Mouse (Mus musculus) adrenal gland, postnatal 36 days (tissue): ENCODE results near the gene Sdhc. TPM values are rescaled to one million over a fixed set of nuclear protein-coding genes. Genes with fewer than 3 reads are reported as not detected.
"Not testable (repeated sequence)": the region's sequence is repeated elsewhere in the genome, so short reads cannot be mapped to it uniquely, and the experiment has no call there.

Source experiments
- DNase-seq, 2 experiments: peaks; one replicate each; pipeline ENCODE4 v3.0.0; 2021; ENCODE audit warnings: mixed read lengths in 1 of 2
- microRNA-seq: library from miRNA; unstranded; fragments of <30 nt; microRNA quantifications from one replicate; pipeline ENCODE4 v1.2.0, GENCODE M21; 2021
- total RNA-seq, 2 experiments: library from RNA; stranded (reverse); gene quantifications; 2 replicates each; pipeline ENCODE4 v1.2.3; 2021

Sdhc gene
- total RNA-seq, 2 experiments from 2014 or later, result 438 to 454 TPM

DNA sequence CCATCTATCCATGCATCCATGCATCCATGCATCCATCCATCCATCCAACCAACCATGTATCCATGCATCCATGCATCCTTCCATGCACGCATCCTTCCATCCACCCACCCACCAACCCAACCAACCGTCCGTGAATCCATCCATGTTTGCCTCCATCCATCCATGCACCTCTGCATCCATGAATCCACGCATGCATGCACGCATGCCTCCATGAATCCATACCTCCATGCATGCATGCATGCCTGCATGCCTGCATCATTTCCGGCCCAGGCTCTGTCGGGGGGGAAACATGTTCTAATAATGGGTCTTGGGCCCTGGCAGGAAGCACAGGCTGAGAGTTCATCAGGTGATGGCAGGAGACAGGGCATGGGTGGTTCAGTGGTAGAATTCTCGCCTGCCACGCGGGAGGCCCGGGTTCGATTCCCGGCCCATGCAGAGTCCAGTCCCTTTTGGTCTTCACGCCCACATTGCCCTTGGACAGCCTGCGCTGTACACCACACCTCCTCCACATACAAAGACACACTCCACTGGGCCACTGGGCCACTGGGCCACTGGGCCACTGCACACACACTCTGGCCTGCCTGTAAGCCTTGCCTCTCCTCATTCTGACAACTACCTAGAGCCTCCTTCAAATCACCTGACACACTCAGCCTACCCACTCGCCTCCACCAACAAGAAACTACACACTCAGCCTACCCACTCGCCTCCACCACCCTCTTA lies 68.7 kb downstream of the Sdhc start:
- not testable (repeated sequence) for DNase-seq

- DNase-seq, result not testable (repeated sequence)
Measured at GRCm38 (mm10) chr1:171079825-171080224, 70.6 kb downstream of the Sdhc start.

DNA sequence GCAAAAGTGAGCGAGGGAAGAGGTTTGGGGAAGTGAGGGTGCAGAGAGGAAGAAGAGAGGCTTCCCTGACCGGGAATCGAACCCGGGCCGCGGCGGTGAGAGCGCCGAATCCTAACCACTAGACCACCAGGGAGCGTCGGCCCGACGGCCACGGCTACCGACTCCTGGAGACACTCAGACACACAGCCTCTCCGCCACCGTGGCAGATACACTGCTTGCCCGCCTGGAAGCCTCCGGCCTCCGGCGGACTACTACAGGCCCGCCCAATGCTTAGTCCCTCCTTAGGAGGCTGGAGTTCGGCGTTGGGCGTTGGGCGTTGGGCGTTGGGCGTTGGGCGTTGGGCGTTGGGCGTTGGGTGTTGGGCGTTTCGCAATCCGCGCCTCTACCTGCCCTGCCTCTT lies 71.1 kb downstream of the Sdhc start:
- not testable (repeated sequence) for DNase-seq

- not testable (repeated sequence) for DNase-seq
Measured at GRCm38 (mm10) chr1:171078419-171078818, 72.0 kb downstream of the Sdhc start.

GRCm38 (mm10) chr1:171077955-171078354 lies 72.4 kb downstream of the Sdhc start:
- DNase-seq, result not testable (repeated sequence)

GRCm38 (mm10) chr1:171077192-171077591 lies 73.2 kb downstream of the Sdhc start:
- not testable (repeated sequence) for DNase-seq

Small RNAs within 50 kb of the gene (microRNA-seq; reads per million reads assigned to microRNA genes)
- not detected for gene Gm27844

Other genes with a start within 250 kb of the Sdhc start
- not detected for gene Fcrlb, start 237.7 kb downstream of the Sdhc start, total RNA-seq
- gene Fcrla, start 223.0 kb downstream of the Sdhc start, total RNA-seq, result under 1 TPM in 1 of 2 experiments, not detected in 1; 0.36 TPM
- gene Fcgr2b, start 174.1 kb downstream of the Sdhc start, total RNA-seq, result 1 to 10 TPM; 3.3 to 8.5 TPM
- gene Fcgr4, start 131.7 kb downstream of the Sdhc start, total RNA-seq, result 1 to 10 TPM; 2.6 to 7.6 TPM
- gene Fcgr3, start 85.7 kb downstream of the Sdhc start, total RNA-seq, result 10 to 100 TPM; 10.9 to 19.5 TPM
- gene Cfap126, start 36.7 kb downstream of the Sdhc start, total RNA-seq, result 1 to 10 TPM; 1.9 to 2.6 TPM
- gene Mpz, start 108 bp upstream of the Sdhc start, total RNA-seq, result 1 to 10 TPM; 1.5 to 1.6 TPM
- gene Pcp4l1, start 45.7 kb upstream of the Sdhc start, total RNA-seq, result 10 to 100 TPM; 42.0 to 53.6 TPM
- gene Nr1i3, start 63.4 kb upstream of the Sdhc start, total RNA-seq, result under 1 TPM in 1 of 2 experiments, not detected in 1; 0.13 TPM
- 10 to 100 TPM; 51.4 to 65.3 TPM for gene Tomm40l, start 71.9 kb upstream of the Sdhc start, total RNA-seq
- gene Apoa2, start 74.5 kb upstream of the Sdhc start, total RNA-seq, result 1 to 10 TPM; 2.2 to 6.4 TPM
- 10 to 100 TPM; 15.2 to 20.4 TPM for gene Fcer1g, start 83.8 kb upstream of the Sdhc start, total RNA-seq
- gene Adamts4, start 99.8 kb upstream of the Sdhc start, total RNA-seq, result 1 to 10 TPM in 1 of 2 experiments, under 1 TPM in 1; 0.79 to 4.2 TPM
- 100 to 1,000 TPM; 657 to 866 TPM for gene Ndufs2, start 100.8 kb upstream of the Sdhc start, total RNA-seq
- gene B4galt3, start 119.7 kb upstream of the Sdhc start, total RNA-seq, result 10 to 100 TPM; 27.1 to 36.6 TPM
- gene Ppox, start 130.6 kb upstream of the Sdhc start, total RNA-seq, result 10 to 100 TPM; 31.1 to 40.8 TPM
- 10 to 100 TPM; 37.1 to 44.3 TPM for gene Usp21, start 137.4 kb upstream of the Sdhc start, total RNA-seq
- gene Ufc1, start 144.4 kb upstream of the Sdhc start, total RNA-seq, result 100 to 1,000 TPM; 162 to 182 TPM
- 10 to 100 TPM; 29.1 to 36.9 TPM for gene Dedd, start 178.5 kb upstream of the Sdhc start, total RNA-seq
- gene Nit1, start 195.0 kb upstream of the Sdhc start, total RNA-seq, result 10 to 100 TPM; 79.5 to 79.9 TPM
- 100 to 1,000 TPM; 133 to 155 TPM for gene Pfdn2, start 195.1 kb upstream of the Sdhc start, total RNA-seq
- gene Klhdc9, start 210.2 kb upstream of the Sdhc start, total RNA-seq, result 1 to 10 TPM in 1 of 2 experiments, under 1 TPM in 1; 0.96 to 4.4 TPM
- under 1 TPM; 0.23 TPM for gene Nectin4, start 219.5 kb upstream of the Sdhc start, total RNA-seq
- 1 to 10 TPM; 2.6 to 3.6 TPM for gene Arhgap30, start 238.4 kb upstream of the Sdhc start, total RNA-seq